Mouse (Mus musculus) C2C12 (cell line): ENCODE data around the gene Megf6. TPM values are rescaled to one million over a fixed set of nuclear protein-coding genes. Genes with fewer than 3 reads are reported as not detected.

ENCODE experiments used
- H3K27me3 ChIP-seq: one replicate; pipeline ENCODE4 v1.6.1; 2011; ENCODE audit not compliant: control insufficient read depth, insufficient read depth, insufficient read length
- H3K36me3 ChIP-seq: one replicate; pipeline ENCODE4 v1.6.1; 2011; ENCODE audit not compliant: control insufficient read depth, insufficient read depth
- H3K4me3 ChIP-seq: one replicate; pipeline ENCODE4 v1.5.1; 2011; ENCODE audit warnings: mild to moderate bottlenecking, control low read depth; ENCODE audit not compliant: poor library complexity, insufficient read depth, severe bottlenecking
- H3K79me2 ChIP-seq: one replicate; pipeline ENCODE4 v1.6.1; 2011; ENCODE audit not compliant: control insufficient read depth, insufficient read depth
- H3K79me3 ChIP-seq: one replicate; pipeline ENCODE4 v1.6.1; 2011; ENCODE audit warnings: low read depth, control low read depth
- H3ac ChIP-seq: one replicate; pipeline ENCODE3; 2011; ENCODE audit warnings: low read depth; ENCODE audit not compliant: control insufficient read depth, insufficient read length
- CEBPB ChIP-seq: IDR thresholded peaks from one replicate; pipeline ENCODE4 v1.6.1; 2011; ENCODE audit warnings: low read depth, mild to moderate bottlenecking, control low read depth, moderate library complexity
- CTCF ChIP-seq: IDR thresholded peaks from one replicate; pipeline ENCODE4 v1.5.1; 2011; ENCODE audit not compliant: control insufficient read depth, insufficient read depth, insufficient read length
- FOSL1 ChIP-seq: IDR thresholded peaks from one replicate; pipeline ENCODE4 v1.8.0; 2011; ENCODE audit warnings: mild to moderate bottlenecking, low read length; ENCODE audit not compliant: poor library complexity, insufficient read depth, severe bottlenecking
- MAX ChIP-seq: IDR thresholded peaks from one replicate; pipeline ENCODE4 v1.6.1; 2011; ENCODE audit warnings: mild to moderate bottlenecking, control low read depth
- MYOD1 ChIP-seq: IDR thresholded peaks from one replicate; pipeline ENCODE4 v1.6.1; 2011; ENCODE audit warnings: low read depth; ENCODE audit not compliant: control insufficient read depth, insufficient read length
- MYOG ChIP-seq: IDR thresholded peaks from one replicate; pipeline ENCODE4 v1.6.1; 2011; ENCODE audit not compliant: control insufficient read depth, insufficient read length; ENCODE audit errors: extremely low read depth
- USF1 ChIP-seq: IDR thresholded peaks from one replicate; pipeline ENCODE4 v1.6.1; 2011; ENCODE audit warnings: low read depth, mild to moderate bottlenecking, control low read depth, moderate library complexity
- polyA plus RNA-seq: library from polyadenylated mRNA; unstranded; fragments of >200 nt; fragmentation: generic; extraction: Trizol; gene quantifications from one replicate; pipeline ENCODE4 v1.2.1, GENCODE M21; 2012; ENCODE audit warnings: missing spikeins

The Megf6 gene
- polyA plus RNA-seq, 1 experiment = 0.08 TPM

GRCm38 (mm10) chr4:154301466-154301881 is 130.9 kb downstream of the Megf6 start, which contains the start of gene Arhgef16:
Gene Arhgef16 (minus strand): TSS chr4:154301676.
- no peaks in the 10 kb centered on the region for H3K36me3 ChIP-seq
- H3ac ChIP-seq = no peak within 1 kb of the TSS
- H3K27me3 ChIP-seq = no peaks in the 10 kb centered on the region
- H3K79me2 ChIP-seq = no peaks in the 10 kb centered on the region
- no peak within 1 kb of the TSS for H3K4me3 ChIP-seq
- no peaks in the 10 kb centered on the region for H3K79me3 ChIP-seq
- TF ChIP-seq CEBPB (no peak), CTCF (no peak), FOSL1 (no peak), MYOD1 (no peak), MYOG (no peak), MAX (no peak)

- no peaks in the 10 kb centered on the region for H3K27me3 ChIP-seq
- H3K36me3 ChIP-seq = no peaks in the 10 kb centered on the region
- H3ac ChIP-seq = no peak overlapping the region
- no peak overlapping the region for H3K4me3 ChIP-seq
- H3K79me3 ChIP-seq = no peaks in the 10 kb centered on the region
- H3K79me2 ChIP-seq = no peaks in the 10 kb centered on the region
- TF ChIP-seq FOSL1 = no peak
- no peak for TF ChIP-seq MAX
- no peak for TF ChIP-seq CEBPB
- TF ChIP-seq CTCF = no peak
- TF ChIP-seq MYOG = no peak
- TF ChIP-seq USF1 = no peak
- no peak for TF ChIP-seq MYOD1
Observed at GRCm38 (mm10) chr4:154309131-154309530, 138.6 kb downstream of the Megf6 start.

- H3K79me2 ChIP-seq = no peaks in the 10 kb centered on the region
- no peaks in the 10 kb centered on the region for H3K79me3 ChIP-seq
- H3K27me3 ChIP-seq = no peaks in the 10 kb centered on the region
- no peak overlapping the region for H3ac ChIP-seq
- H3K4me3 ChIP-seq = no peak overlapping the region
- no peak for TF ChIP-seq USF1
- no peak for TF ChIP-seq MYOG
- TF ChIP-seq MAX = no peak
- no peak for TF ChIP-seq CTCF
- no peak for TF ChIP-seq CEBPB
- no peak for TF ChIP-seq FOSL1
- no peak for TF ChIP-seq MYOD1
- H3K36me3 ChIP-seq = no peaks in the 10 kb centered on the region
Observed at GRCm38 (mm10) chr4:154310576-154311262, 140.2 kb downstream of the Megf6 start.

DNA sequence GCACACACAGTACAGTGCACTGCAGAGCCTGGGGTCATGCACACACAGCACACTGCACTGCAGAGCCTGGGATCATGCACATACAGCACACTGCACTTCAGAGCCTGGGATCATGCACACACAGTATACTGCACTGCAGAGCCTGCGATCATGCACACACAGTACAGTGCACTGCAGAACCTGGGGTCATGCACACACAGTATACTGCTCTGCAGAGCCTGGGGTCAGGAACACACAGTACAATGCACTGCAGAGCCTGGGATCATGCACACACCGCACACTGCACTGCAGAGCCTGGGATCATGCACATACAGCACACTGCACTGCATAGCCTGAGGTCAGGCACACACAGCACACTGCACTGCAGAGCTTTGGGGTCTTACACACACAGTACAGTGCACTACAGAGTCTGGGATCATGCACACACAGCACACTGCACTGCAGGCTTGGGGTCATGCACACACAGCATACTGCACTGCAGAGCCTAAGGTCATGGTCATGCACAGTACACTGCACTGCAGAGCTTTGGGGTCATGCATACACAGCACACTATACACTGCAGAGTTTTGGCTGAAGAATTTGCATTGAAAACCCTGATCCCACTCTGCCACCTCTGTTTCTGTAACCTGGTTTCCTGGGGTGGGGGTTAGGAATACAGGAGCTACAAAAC is 141.7 kb downstream of the Megf6 start:
- TF ChIP-seq MYOG (no peak), CEBPB (no peak), MAX (no peak), USF1 (no peak), MYOD1 (no peak), FOSL1 (no peak), CTCF (no peak)
- Histone ChIP-seq H3K4me3 (no peak overlapping the region), H3K36me3 (no peaks in the 10 kb centered on the region), H3K27me3 (no peaks in the 10 kb centered on the region), H3ac (no peak overlapping the region), H3K79me2 (no peaks in the 10 kb centered on the region), H3K79me3 (no peaks in the 10 kb centered on the region)

GRCm38 (mm10) chr4:154312935-154313621 is 142.5 kb downstream of the Megf6 start:
- no peak for TF ChIP-seq MYOG
- TF ChIP-seq MYOD1 = no peak
- no peak for TF ChIP-seq CTCF
- no peak for TF ChIP-seq CEBPB
- no peak for TF ChIP-seq FOSL1
- no peak for TF ChIP-seq MAX
- TF ChIP-seq USF1 = no peak
- Histone ChIP-seq H3K27me3 (no peaks in the 10 kb centered on the region), H3K4me3 (no peak overlapping the region), H3K79me3 (no peaks in the 10 kb centered on the region), H3K79me2 (no peaks in the 10 kb centered on the region), H3ac (no peak overlapping the region), H3K36me3 (no peaks in the 10 kb centered on the region)

GRCm38 (mm10) chr4:154313622-154313967 is 143.1 kb downstream of the Megf6 start:
- Histone ChIP-seq H3K4me3 (no peak overlapping the region), H3K79me3 (no peaks in the 10 kb centered on the region), H3ac (no peak overlapping the region), H3K79me2 (no peaks in the 10 kb centered on the region), H3K27me3 (no peaks in the 10 kb centered on the region), H3K36me3 (no peaks in the 10 kb centered on the region)
- TF ChIP-seq MAX (no peak), FOSL1 (no peak), MYOG (no peak), MYOD1 (no peak), USF1 (no peak), CTCF (no peak), CEBPB (no peak)

Other genes with a start within 250 kb of the Megf6 start
- 39.8 TPM for gene A430005L14Rik, start 213.5 kb upstream of the Megf6 start, polyA plus RNA-seq
- 3.2 TPM for gene Dffb, start 195.6 kb upstream of the Megf6 start, polyA plus RNA-seq
- 19.8 TPM for gene Cep104, start 195.5 kb upstream of the Megf6 start, polyA plus RNA-seq
- 41.7 TPM for gene Lrrc47, start 159.0 kb upstream of the Megf6 start, polyA plus RNA-seq
- gene Smim1, start 144.5 kb upstream of the Megf6 start, polyA plus RNA-seq = 2.2 TPM
- gene Ccdc27, start 128.1 kb upstream of the Megf6 start, polyA plus RNA-seq = not detected
- 0.01 TPM for gene Trp73, start 30.5 kb upstream of the Megf6 start, polyA plus RNA-seq
- gene Wrap73, start 28.4 kb upstream of the Megf6 start, polyA plus RNA-seq = 21.7 TPM
- 57.3 TPM for gene Tprgl, start 10.1 kb upstream of the Megf6 start, polyA plus RNA-seq
- gene Arhgef16, start 130.9 kb downstream of the Megf6 start, polyA plus RNA-seq = not detected
- gene B230104I21Rik, start 165.4 kb downstream of the Megf6 start, polyA plus RNA-seq = not detected